Mouse (Mus musculus) adrenal gland, adult 18-20 months (tissue): ENCODE data around the gene Gbgt1. TPM values are rescaled to one million over a fixed set of nuclear protein-coding genes. Genes with fewer than 3 reads are reported as not detected.

Experiments
- DNase-seq, 2 experiments: peaks; one replicate each; pipeline ENCODE4 v3.0.0; 2021 to 2022; ENCODE audit warnings: low spot score in 2 of 2
- total RNA-seq, 2 experiments: library from RNA; stranded (reverse); gene quantifications; 1 replicate in 1 of 2; 2 replicates in 1 of 2; pipeline ENCODE4 v1.2.3; 2021

The Gbgt1 gene
- total RNA-seq, 2 experiments from 2014 or later, result 4.5 to 6.3 TPM

DNA sequence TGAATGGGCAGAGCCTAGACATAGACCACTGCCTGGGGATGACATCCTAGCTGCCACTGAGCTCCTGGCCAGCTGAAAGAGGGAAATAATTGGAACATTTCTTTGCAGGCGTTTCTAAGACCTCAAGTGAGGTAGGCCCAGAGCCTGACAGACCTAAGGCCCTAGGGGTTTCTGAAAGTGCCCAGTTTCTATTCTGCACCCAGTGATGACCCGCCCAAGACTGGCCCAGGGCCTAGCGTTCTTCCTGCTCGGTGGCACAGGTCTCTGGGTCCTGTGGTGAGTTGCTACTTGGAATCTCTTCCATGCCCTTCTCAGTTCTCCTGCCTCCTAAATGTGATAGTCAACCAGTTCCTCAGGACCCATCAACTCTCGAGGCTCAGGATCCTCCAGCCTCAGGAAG lies 870 bp downstream of the Gbgt1 start:
- DNase-seq, result no peak

GRCm38 (mm10) chr2:28498431-28498830 lies 1.7 kb downstream of the Gbgt1 start:
- no peak for DNase-seq

GRCm38 (mm10) chr2:28502987-28503386 lies 6.3 kb downstream of the Gbgt1 start:
- DNase-seq, result no peak

DNA sequence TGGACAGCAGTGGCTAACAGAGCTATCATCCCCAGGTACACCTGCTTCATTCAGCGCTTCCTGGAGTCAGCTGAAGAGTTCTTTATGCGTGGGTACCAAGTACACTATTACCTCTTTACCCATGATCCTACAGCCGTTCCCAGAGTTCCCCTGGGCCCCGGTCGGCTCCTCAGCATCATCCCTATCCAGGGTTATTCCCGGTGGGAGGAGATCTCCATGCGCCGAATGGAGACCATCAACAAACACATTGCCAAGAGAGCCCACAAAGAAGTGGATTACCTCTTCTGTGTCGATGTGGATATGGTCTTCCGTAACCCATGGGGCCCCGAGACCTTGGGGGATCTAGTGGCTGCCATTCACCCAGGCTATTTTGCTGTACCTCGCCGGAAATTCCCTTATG lies 8.0 kb downstream of the Gbgt1 start:
- DNase-seq, result peak in 1 of 2 experiments; percentile 8

DNA sequence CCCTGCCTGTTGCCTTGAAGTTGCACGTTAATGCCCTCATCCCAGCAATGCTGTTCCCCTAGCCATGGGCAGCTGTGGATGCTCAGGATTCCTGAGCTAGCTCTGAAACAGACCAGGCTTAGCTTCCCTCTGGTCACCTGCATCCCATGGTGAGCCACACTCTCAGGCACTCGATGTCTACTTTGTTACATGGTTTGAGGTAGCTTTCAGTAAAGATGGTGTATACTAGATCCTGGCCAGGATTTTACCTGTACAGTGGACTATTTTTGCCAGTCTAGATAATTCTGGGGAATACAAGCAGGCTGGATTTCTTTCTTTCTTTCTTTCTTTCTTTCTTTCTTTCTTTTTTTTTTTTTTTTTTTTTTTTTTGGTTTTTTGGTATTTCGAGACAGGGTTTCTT lies 9.1 kb downstream of the Gbgt1 start, which contains the start of gene Gm10134:
Gm10134 (plus strand) TSS at position 301 of the 400 bp plus-strand sequence.
- peak in 1 of 2 experiments; percentile 10 for DNase-seq

DNA sequence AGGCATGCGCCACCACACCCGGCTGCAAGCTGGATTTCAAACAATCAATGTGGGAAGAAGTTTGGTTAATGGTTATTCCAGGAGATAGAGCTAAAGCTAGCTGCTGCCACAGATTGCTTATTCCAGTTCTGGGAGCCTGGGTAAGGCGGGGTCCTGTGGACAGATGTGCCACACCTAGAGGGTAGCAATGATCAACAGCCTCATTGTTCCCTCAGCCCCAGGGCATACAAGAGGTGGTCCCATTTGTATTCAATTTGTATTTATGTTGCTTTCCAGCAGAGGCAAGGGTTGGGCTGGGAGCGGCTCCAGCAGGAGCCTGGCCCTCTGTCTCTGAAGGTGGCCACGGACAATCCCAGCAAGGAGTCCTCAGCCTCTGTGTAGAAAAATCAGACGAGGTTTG lies 9.6 kb downstream of the Gbgt1 start:
- DNase-seq, result peak in 1 of 2 experiments; percentile 9

GRCm38 (mm10) chr2:28511600-28511999 lies 14.9 kb downstream of the Gbgt1 start:
- peak in 1 of 2 experiments; percentile 12 for DNase-seq

DNA sequence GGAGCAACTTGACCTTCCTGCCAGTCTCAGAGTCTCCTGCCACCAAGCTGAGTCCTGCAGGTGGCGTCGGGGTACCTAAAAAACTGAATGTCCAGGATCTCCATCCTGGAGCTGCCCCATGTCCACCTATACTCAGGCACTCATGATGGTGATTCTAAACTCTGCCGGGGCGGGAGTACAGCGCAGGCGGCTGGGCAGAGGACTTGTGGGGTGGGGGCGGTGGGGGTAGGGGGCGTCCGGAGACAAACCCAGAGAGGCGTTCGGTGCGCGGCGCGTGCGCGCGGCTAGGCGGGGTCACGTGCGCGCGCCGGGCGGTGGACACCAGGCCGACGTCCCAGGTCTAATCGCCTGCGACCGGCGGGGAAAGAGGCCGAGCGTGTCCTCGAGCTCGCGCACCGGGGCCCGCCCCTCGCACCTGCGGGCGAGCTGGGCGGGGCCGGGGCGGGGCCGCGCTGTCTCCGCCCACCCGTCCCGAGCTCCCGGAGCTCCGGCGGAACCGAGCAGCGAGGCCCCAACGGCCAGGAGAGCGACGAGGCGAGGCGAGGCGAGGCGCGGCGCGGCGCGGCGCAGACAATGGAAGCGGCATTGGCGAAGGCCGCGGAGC lies 16.2 kb downstream of the Gbgt1 start, which contains the start of gene Ralgds:
Ralgds (plus strand) TSS at position 328 of the 604 bp plus-strand sequence.
- no peak for DNase-seq

DNA sequence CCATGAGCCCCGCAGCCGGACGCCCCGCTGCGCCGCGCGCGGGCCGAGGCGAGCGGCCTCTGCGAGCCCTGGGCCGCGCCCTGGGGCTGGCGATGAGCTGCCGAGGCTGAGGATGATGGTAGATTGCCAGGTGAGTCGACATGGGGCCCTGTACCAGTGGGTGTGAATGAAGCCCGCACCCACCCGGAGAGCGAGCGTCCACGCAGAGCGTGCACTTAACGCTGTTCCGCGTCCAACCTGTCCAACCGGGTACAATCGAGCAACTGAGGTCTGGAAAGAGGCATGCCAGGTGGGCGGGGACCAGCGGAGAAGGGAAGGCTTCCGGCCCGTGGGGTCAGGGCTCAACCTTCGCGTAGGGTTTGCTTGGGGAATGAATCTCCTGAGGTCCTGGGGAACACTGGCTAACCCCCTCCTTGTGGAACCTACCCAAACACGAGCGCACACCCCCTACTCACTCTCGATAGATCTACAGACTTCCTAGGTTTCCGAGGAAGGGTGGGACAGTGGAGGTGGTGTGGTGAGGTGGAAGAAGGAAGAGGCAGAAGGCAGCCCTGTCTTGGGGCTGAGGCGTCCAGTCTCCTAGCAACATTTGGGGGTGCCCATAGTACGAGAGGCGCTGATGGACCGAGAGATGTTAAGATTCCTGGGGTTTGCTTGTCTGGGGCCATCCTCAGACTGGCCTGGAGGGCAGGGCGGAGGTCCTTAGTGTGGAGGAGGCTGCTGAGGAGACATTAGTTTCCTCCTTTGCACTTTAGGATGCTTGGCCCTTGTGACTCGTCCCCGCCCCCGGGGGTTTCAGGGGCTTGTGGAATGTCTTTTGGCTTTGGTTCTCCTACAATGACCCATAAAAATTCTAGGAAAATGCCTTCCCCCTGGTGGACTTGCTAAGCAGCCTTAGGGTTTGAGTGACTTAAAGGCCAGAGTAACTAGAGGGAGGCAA lies 17.0 kb downstream of the Gbgt1 start:
- peak in 1 of 2 experiments; percentile 50 for DNase-seq

DNA sequence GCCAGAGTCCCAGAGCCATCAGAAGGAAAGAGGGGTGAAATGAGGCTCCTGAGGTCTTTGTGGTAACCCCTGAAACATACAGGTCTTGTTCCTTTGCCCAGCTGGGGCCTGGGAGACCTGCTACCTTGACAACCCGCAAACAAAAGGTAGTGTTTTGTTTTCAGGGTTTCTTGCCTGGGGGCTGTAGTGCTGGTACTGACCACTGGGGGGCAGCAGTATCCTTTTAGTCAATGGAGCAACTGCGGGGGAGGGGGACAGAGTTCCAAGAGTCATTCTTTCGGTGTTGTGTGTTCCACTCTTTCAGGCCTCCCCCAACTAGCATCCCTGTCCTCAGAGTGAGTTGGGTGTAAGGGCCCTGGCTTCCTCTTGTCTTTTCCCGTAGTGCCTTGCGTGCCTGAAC lies 17.8 kb downstream of the Gbgt1 start:
- DNase-seq, result peak; percentile 82 to 84

- DNase-seq, result peak; percentile 82 to 88
These were observed 20.7 kb downstream of the Gbgt1 start for GRCm38 (mm10) chr2:28517206-28517909.

GRCm38 (mm10) chr2:28518231-28518630 lies 21.5 kb downstream of the Gbgt1 start:
- DNase-seq, result no peak

DNA sequence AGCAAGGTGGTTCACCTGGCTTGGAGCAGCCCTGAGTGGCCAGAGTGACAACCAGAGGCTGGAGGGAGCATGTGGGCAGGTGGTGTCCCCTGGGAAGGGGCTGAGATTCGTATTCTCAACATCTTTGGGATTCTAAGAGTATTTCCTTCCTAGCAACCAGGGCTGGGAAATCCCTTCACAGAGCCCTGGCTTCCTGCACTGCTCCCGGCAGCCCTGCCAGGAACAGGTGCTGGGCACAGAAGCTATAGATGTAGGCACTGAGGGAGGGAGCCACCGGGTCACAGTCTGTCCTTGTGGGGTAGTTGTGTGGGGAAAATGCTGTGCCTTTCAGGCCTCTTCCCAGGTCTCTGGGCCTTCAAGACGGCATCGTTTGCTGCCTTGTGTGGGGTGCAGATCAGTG lies 23.9 kb downstream of the Gbgt1 start:
- no peak for DNase-seq

GRCm38 (mm10) chr2:28521571-28522151 lies 25.0 kb downstream of the Gbgt1 start:
- no peak for DNase-seq

DNA sequence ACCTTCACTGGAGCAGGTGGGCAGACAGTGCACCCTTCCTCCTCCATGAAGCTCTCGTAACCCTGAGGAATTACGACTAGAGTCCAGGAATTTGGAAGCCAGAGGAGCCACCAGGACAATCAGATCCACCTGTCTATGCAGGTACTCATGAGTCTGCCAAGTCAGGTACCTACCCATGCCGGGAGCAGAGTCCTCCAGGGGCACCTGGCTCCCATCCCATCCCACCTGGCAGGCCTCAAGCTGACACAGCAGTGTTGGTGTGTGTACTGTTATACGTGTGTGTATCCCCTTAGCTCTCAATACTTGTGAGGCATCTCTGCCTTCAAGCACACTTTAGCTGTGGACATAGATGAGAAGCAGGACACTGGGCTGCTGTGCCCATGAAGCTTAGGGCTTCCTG lies 25.5 kb downstream of the Gbgt1 start:
- DNase-seq, result no peak

GRCm38 (mm10) chr2:28523643-28524117 lies 27.0 kb downstream of the Gbgt1 start:
- peak; percentile 80 to 84 for DNase-seq

DNA sequence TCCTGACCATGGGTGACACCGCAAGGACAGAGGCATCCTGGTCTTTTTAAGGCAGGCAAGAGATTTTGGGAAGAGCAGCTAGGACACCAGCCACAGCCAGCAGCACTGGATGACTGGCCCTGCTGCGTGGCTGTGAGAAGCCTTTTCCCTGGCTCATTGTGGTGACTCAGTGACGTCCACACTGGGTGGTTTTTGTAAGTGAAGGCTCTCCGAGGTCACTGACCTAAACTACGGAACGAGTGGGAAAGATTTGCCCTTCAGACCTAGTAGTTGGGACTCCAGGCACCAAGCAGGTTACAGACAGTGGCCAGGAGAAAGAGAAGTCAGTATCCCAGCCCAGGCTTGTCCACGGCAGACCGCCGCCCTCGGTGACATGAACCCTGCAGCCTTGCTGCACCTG lies 27.7 kb downstream of the Gbgt1 start:
- peak in 1 of 2 experiments; percentile 52 for DNase-seq

DNA sequence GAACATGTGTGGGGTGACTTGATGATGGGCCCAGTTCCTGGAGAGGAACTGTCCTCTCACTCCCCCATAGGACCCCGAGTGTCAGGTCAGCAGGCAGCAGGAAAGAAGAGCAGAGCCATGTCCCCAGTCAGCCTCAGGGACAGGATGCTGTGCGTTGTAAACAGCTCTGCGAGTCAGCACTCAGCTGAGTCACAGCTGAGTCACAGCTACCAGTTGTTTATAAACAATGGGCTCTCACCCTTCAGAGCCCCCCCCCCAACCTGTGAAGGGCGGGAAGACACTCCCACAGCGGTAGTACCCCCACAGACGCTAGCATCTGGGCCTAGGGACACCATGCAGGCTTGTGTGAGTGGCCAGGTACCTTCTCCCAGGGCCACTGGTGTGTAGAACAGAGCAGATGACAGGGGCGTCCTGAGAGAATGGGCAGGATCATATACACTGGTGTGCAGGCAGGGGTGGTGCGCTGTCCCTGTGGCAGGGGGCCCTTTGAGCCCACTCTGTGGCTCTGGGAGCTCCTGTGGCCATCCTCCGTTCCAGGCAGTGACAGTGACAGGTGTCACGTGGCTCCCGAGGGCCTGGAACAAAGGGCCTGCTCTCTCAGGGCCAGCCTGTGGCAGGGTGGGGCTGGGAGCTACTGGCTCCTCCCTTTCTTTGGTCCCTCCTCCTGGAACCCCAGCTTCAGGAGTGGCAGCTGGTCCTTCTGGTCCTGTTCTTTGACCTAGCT lies 28.7 kb downstream of the Gbgt1 start:
- DNase-seq, result peak; percentile 52 to 71

GRCm38 (mm10) chr2:28525943-28526876 lies 29.5 kb downstream of the Gbgt1 start:
- DNase-seq, result no peak
